Mouse (Mus musculus) neural tube, embryonic 10.5 days (tissue): ENCODE measurements around the gene Olfr1309.
"Not testable (repeated sequence)": the region's sequence is repeated elsewhere in the genome, so short reads cannot be mapped to it uniquely, and the experiment has no call there.

Experiments used
- DNase-seq: peaks from one replicate; pipeline ENCODE4 v3.0.0-alpha.2; 2017; ENCODE audit warnings: low spot score; ENCODE audit errors: extremely low spot score

Olfr1309 gene

GRCm38 (mm10) chr2:111990181-111990580 lies at the start of gene Olfr1309:
Gene Olfr1309, minus strand, starts transcription at chr2:111990281.
- no peak for DNase-seq

GRCm38 (mm10) chr2:112026971-112027370 lies 36.9 kb upstream of the Olfr1309 start:
- DNase-seq, result not testable (repeated sequence)

- no peak for DNase-seq
Measured at GRCm38 (mm10) chr2:112024312-112024711, 34.2 kb upstream of the Olfr1309 start, which contains the start of gene Olfr1311. Gene Olfr1311, minus strand, starts transcription at chr2:112024412.

GRCm38 (mm10) chr2:112014900-112015299 lies 24.8 kb upstream of the Olfr1309 start:
- DNase-seq, result no peak

- DNase-seq, result no peak
Measured at GRCm38 (mm10) chr2:112012608-112013007, 22.5 kb upstream of the Olfr1309 start, which contains the start of gene Olfr1310. Gene Olfr1310, minus strand, starts transcription at chr2:112012708.

GRCm38 (mm10) chr2:111964844-111965243 lies 25.2 kb downstream of the Olfr1309 start, which contains the start of gene Olfr1308:
Gene Olfr1308, minus strand, starts transcription at chr2:111964944.
- DNase-seq, result no peak

- no peak for DNase-seq
Measured at GRCm38 (mm10) chr2:111949340-111949739, 40.7 kb downstream of the Olfr1309 start, which contains the start of gene Olfr1307. Gene Olfr1307, minus strand, starts transcription at chr2:111949440.
